Mouse (Mus musculus): ENCODE data around the gene Syn2. TPM values are rescaled to one million over a fixed set of nuclear protein-coding genes. Genes with fewer than 3 reads are reported as not detected.

The Syn2 gene
- total and polyA plus RNA-seq, 3 experiments, result 0.59 to 1.6 (median 1.2) TPM

- no peak overlapping the region for H3K27ac ChIP-seq (ENCODE audit: insufficient read depth, low read depth)
- no peaks in the 10 kb centered on the region for H3K79me2 ChIP-seq (replicated peaks; ENCODE audit: control insufficient read depth, extremely low read depth, insufficient read depth, poor library complexity, severe bottlenecking)
- peaks cover 10 to 40% of the 10 kb centered on the region in 2 experiments for H3K4me1 ChIP-seq (ENCODE audit: control insufficient read depth in 1 of 2, insufficient read depth in 2 of 2)
- TF ChIP-seq CHD2 (IDR thresholded peaks at IDR 0.05; ENCODE audit: low read length) (no peak), ZNF384 (IDR thresholded peaks at IDR 0.05; ENCODE audit: low read depth, low read length) (no peak), ZMIZ1 (IDR thresholded peaks at IDR 0.05; ENCODE audit: low read depth, low read length) (no peak)
- no peaks in the 10 kb centered on the region for H3K36me3 ChIP-seq (replicated peaks in 1 of 2; ENCODE audit: control insufficient read depth in 1 of 2, insufficient read depth in 1 of 2, low read length in 1 of 2)
- no peaks in the 10 kb centered on the region for H3K9me3 ChIP-seq (replicated peaks; ENCODE audit: low read length)
- dilution Hi-C loops (cut with MboI; ENCODE audit: extremely low pct_ligation_motif_present, extremely low pct_unique_long_range_greater_than_20kb, low sequenced_read_pairs), result no loop called here
- peak; percentile 35 for DNase-seq (ENCODE audit: extremely low read depth)
- in situ Hi-C loops (cut with MboI; ENCODE audit: low pct_ligation_motif_present, low pct_unique_long_range_greater_than_20kb, low sequenced_read_pairs), result no loop called here
- H3K4me2 ChIP-seq (ENCODE audit: insufficient read depth, low read depth, poor library complexity, severe bottlenecking), result no peak overlapping the region
- no peak overlapping the region for H3K4me3 ChIP-seq (replicated peaks in 1 of 3; ENCODE audit: low read depth in 2 of 3, low read length in 2 of 3, poor library complexity in 1 of 3)
- no peak overlapping the region for H3K9ac ChIP-seq (ENCODE audit: insufficient read depth, low read depth)
- no peaks in the 10 kb centered on the region for H3K27me3 ChIP-seq (replicated peaks)
Observed at GRCm38 (mm10) chr6:115122181-115122580, 12.5 kb upstream of the Syn2 start.

- Histone ChIP-seq H3K36me3 (replicated peaks in 1 of 2; ENCODE audit: control insufficient read depth in 1 of 2, insufficient read depth in 1 of 2, low read length in 1 of 2) (no peaks in the 10 kb centered on the region), H3K4me1 (ENCODE audit: control insufficient read depth in 1 of 2, insufficient read depth in 2 of 2) (peaks cover 13 to 51% of the 10 kb centered on the region in 2 experiments), H3K27me3 (replicated peaks) (no peaks in the 10 kb centered on the region), H3K27ac (ENCODE audit: insufficient read depth, low read depth) (no peak overlapping the region), H3K4me3 (replicated peaks in 1 of 3; ENCODE audit: low read depth in 2 of 3, low read length in 2 of 3, poor library complexity in 1 of 3) (peak overlapping the region; percentile 15 to 39 (median 37)), H3K79me2 (replicated peaks; ENCODE audit: control insufficient read depth, extremely low read depth, insufficient read depth, poor library complexity, severe bottlenecking) (no peaks in the 10 kb centered on the region), H3K4me2 (ENCODE audit: insufficient read depth, low read depth, poor library complexity, severe bottlenecking) (peak overlapping the region; percentile 14), H3K9me3 (replicated peaks; ENCODE audit: low read length) (no peaks in the 10 kb centered on the region), H3K9ac (ENCODE audit: insufficient read depth, low read depth) (0 out of 2 replicates have a peak overlapping the region, but pooled peaks have one; percentile 1)
- dilution Hi-C loops (cut with MboI; ENCODE audit: extremely low pct_ligation_motif_present, extremely low pct_unique_long_range_greater_than_20kb, low sequenced_read_pairs) (no loop called here), in situ Hi-C loops (cut with MboI; ENCODE audit: low pct_ligation_motif_present, low pct_unique_long_range_greater_than_20kb, low sequenced_read_pairs) (no loop called here)
- peak; percentile 91 for DNase-seq (ENCODE audit: extremely low read depth)
- TF ChIP-seq ZKSCAN1 (IDR thresholded peaks at IDR 0.05; ENCODE audit: borderline replicate concordance, low read depth, low read length) (no peak), JUND (conservative IDR thresholded peaks at IDR 0.05; ENCODE audit: low read depth, low read length) (no peak), BHLHE40 (IDR thresholded peaks at IDR 0.05; ENCODE audit: low read depth, low read length) (peak; percentile 81), MAFK (IDR thresholded peaks at IDR 0.05; ENCODE audit: insufficient replicate concordance, low read length) (no peak), MXI1 (IDR thresholded peaks at IDR 0.05; ENCODE audit: low read depth, low read length) (peak; percentile 49), MEF2A (IDR thresholded peaks at IDR 0.05; ENCODE audit: borderline replicate concordance, low read depth, low read length) (peak; percentile 43; the same call in 1 of the 2 replicates), TCF12 (IDR thresholded peaks at IDR 0.05; ENCODE audit: low read depth, low read length) (peak; percentile 80), ELF1 (IDR thresholded peaks at IDR 0.05; ENCODE audit: low read depth, low read length) (0 out of 2 replicates have a peak, but pooled peaks have one; percentile 22), GABPA (IDR thresholded peaks at IDR 0.05; ENCODE audit: insufficient replicate concordance, low read depth, low read length) (no peak), CTCF (conservative IDR thresholded peaks at IDR 0.05 in 1 of 2, IDR thresholded peaks at IDR 0.05 in 1 of 2; ENCODE audit: low read depth in 2 of 2, low read length in 2 of 2) (no peak), NRF1 (IDR thresholded peaks at IDR 0.05; ENCODE audit: low read depth, low read length) (no peak), ZNF384 (IDR thresholded peaks at IDR 0.05; ENCODE audit: low read depth, low read length) (no peak), CHD1 (IDR thresholded peaks at IDR 0.05; ENCODE audit: low read depth, low read length) (no peak), UBTF (IDR thresholded peaks at IDR 0.05; ENCODE audit: low read depth, low read length) (no peak), POLR2AphosphoS2 (IDR thresholded peaks at IDR 0.05; ENCODE audit: low read depth, low read length) (no peak), RCOR1 (conservative IDR thresholded peaks at IDR 0.05; ENCODE audit: low read depth, low read length) (no peak), KAT2A (IDR thresholded peaks at IDR 0.05; ENCODE audit: insufficient replicate concordance, low read length) (no peak), ZC3H11A (IDR thresholded peaks at IDR 0.05; ENCODE audit: low read depth, low read length) (no peak), E2F4 (IDR thresholded peaks at IDR 0.05; ENCODE audit: insufficient replicate concordance, low read depth, low read length) (no peak), CHD2 (IDR thresholded peaks at IDR 0.05; ENCODE audit: low read length) (no peak), MYC (IDR thresholded peaks at IDR 0.05; ENCODE audit: low read depth, low read length) (0 out of 2 replicates have a peak, but pooled peaks have one; percentile 18), USF1 (IDR thresholded peaks at IDR 0.05; ENCODE audit: low read depth, low read length) (no peak), TBP (conservative IDR thresholded peaks at IDR 0.05; ENCODE audit: low read depth, low read length) (0 out of 2 replicates have a peak, but pooled peaks have one; percentile 39), USF2 (conservative IDR thresholded peaks at IDR 0.05; ENCODE audit: low read depth, low read length) (no peak), RAD21 (IDR thresholded peaks at IDR 0.05; ENCODE audit: low read depth, low read length) (no peak; the same call in 1 of the 2 replicates), NELFE (IDR thresholded peaks at IDR 0.05; ENCODE audit: low read depth, low read length) (peak; percentile 58), MAZ (IDR thresholded peaks at IDR 0.05; ENCODE audit: low read depth, low read length) (no peak), SMC3 (IDR thresholded peaks at IDR 0.05; ENCODE audit: low read depth, low read length) (no peak), HCFC1 (IDR thresholded peaks at IDR 0.05; ENCODE audit: low read depth, low read length) (no peak; the same call in 1 of the 2 replicates)
Observed at GRCm38 (mm10) chr6:115123262-115124201, 11.2 kb upstream of the Syn2 start.
